28 mouse cellular contexts compared by ENCODE assay signal in the genomic region with DNA sequence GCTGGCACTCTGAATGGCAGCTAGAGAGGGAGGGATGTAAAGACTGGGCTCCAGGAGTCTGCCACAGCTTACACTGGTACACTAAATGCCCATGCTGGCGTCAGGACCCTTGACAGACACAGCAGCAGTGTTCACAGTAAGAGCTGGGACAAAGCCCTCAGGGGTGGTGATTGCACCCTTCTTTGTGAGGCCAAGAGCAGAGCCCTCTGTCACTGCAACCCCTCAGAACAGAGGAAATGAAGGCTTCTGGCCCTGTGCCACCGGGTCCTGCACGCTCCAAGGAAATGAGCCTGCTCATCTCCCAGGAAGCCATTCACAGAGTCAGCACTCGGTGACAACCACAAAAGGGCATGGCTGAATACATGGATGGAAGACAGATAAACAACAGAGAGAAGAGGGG. TPM values are rescaled to one million over a fixed set of nuclear protein-coding genes. Genes with fewer than 3 reads are reported as not detected.
DNase-seq lines count a peak whose midpoint lies in the region; ATAC-seq and TF ChIP-seq lines count a peak whose summit lies in the region.
"Had no signal": no experiment of that assay in that cellular context is flagged by ENCODE, and none has a peak within 500 bp of the region (broad histone marks: within the 10 kb centered on the region; RNA-seq: fewer than 3 reads in every experiment).

No protein-coding gene starts in this region.

- 0 out of 2 replicates have a peak, but pooled peaks cover 2% of the 10 kb centered on the region for H3K9me3 ChIP-seq in hindbrain, embryonic 12.5 days (replicated peaks)
- H3K9me3 ChIP-seq in hindbrain, embryonic 10.5 days: no peaks in the 10 kb centered on the region
- H3K9me3 ChIP-seq in midbrain, postnatal 0 days (ENCODE audit: low read length): no peaks in the 10 kb centered on the region
- no peaks in the 10 kb centered on the region for H3K9me3 ChIP-seq in midbrain, embryonic 15.5 days
- H3K9me3 ChIP-seq: embryonic facial prominence, embryonic 15.5 days; heart, embryonic 10.5 days; intestine, embryonic 15.5 days; limb, embryonic 12.5 days; liver, embryonic 12.5 days; neural tube, embryonic 13.5 days had no signal

- H3K4me1 ChIP-seq in hindbrain, embryonic 12.5 days: no peaks in the 10 kb centered on the region
- peaks cover 36% of the 10 kb centered on the region for H3K4me1 ChIP-seq in hindbrain, embryonic 10.5 days (replicated peaks)
- peaks cover 3% of the 10 kb centered on the region; the same call in 1 of the 2 replicates for H3K4me1 ChIP-seq in midbrain, postnatal 0 days (ENCODE audit: insufficient read depth, low read length)
- H3K4me1 ChIP-seq in midbrain, embryonic 15.5 days: peaks cover 6% of the 10 kb centered on the region; the same call in 1 of the 2 replicates
- H3K4me1 ChIP-seq in thymus, adult 2 months (replicated peaks; ENCODE audit: control insufficient read depth, insufficient read depth, low read length): no peaks in the 10 kb centered on the region
- H3K4me1 ChIP-seq: embryonic facial prominence, embryonic 15.5 days; heart, embryonic 10.5 days; intestine, embryonic 15.5 days; limb, embryonic 12.5 days; liver, embryonic 12.5 days had no signal

- no peaks in the 10 kb centered on the region for H3K27me3 ChIP-seq in hindbrain, embryonic 12.5 days
- H3K27me3 ChIP-seq in hindbrain, embryonic 10.5 days (ENCODE audit: insufficient read depth, poor library complexity, severe bottlenecking): no peaks in the 10 kb centered on the region
- H3K27me3 ChIP-seq in midbrain, postnatal 0 days (ENCODE audit: insufficient read depth, low read length): peaks cover 6% of the 10 kb centered on the region; the same call in 1 of the 2 replicates
- no peaks in the 10 kb centered on the region for H3K27me3 ChIP-seq in midbrain, embryonic 15.5 days (replicated peaks)
- H3K27me3 ChIP-seq in thymus, adult 2 months (ENCODE audit: control insufficient read depth, insufficient read depth, low read length): no peaks in the 10 kb centered on the region
- H3K27me3 ChIP-seq: embryonic facial prominence, embryonic 15.5 days; intestine, embryonic 15.5 days; limb, embryonic 12.5 days; liver, embryonic 12.5 days; neural tube, embryonic 13.5 days had no signal

- H3K27ac ChIP-seq in hindbrain, embryonic 12.5 days: no peak overlapping the region
- H3K27ac ChIP-seq in hindbrain, embryonic 10.5 days: no peak overlapping the region
- H3K27ac ChIP-seq in midbrain, postnatal 0 days (ENCODE audit: low read depth, low read length): no peak overlapping the region
- H3K27ac ChIP-seq in midbrain, embryonic 15.5 days: no peak overlapping the region
- no peak overlapping the region for H3K27ac ChIP-seq in thymus, adult 2 months (ENCODE audit: control insufficient read depth, insufficient read depth, low read length)
- H3K27ac ChIP-seq: embryonic facial prominence, embryonic 15.5 days; heart, embryonic 10.5 days; intestine, embryonic 15.5 days; limb, embryonic 12.5 days; liver, embryonic 12.5 days; neural tube, embryonic 13.5 days had no signal

- WGBS in hindbrain, embryonic 12.5 days: 54% methylated on average over 4 of the region's 4 CpGs
- 77% methylated on average over 4 of the region's 4 CpGs for WGBS in hindbrain, embryonic 10.5 days
- 60% methylated on average over 4 of the region's 4 CpGs for WGBS in midbrain, postnatal 0 days
- WGBS in midbrain, embryonic 15.5 days: 55% methylated on average over 4 of the region's 4 CpGs
- WGBS in thymus, adult 2 months: 74% methylated on average over 4 of the region's 4 CpGs

- DNase-seq in cerebellum, postnatal 14 days: peak; percentile 73 to 79
- no peak for DNase-seq in hindbrain, embryonic 10.5 days (ENCODE audit: low spot score)
- DNase-seq in midbrain, postnatal 0 days (ENCODE audit: low spot score): peak; percentile 23
- DNase-seq in brain, embryonic 14.5 days (ENCODE audit: low read depth): peak; percentile 53
- DNase-seq in thymus, adult 2 months: no peak
- DNase-seq: adrenal gland, postnatal 14 days; gastrocnemius, postnatal 10 days; kidney, adult 8-10 months; kidney, postnatal 10 days; lung, adult 18-20 months; lung, postnatal 10 days; right cerebral cortex, postnatal 25 days; thymus, postnatal 25 days had no signal

- no peaks in the 10 kb centered on the region for H3K36me3 ChIP-seq in hindbrain, embryonic 12.5 days
- no peaks in the 10 kb centered on the region for H3K36me3 ChIP-seq in hindbrain, embryonic 10.5 days
- H3K36me3 ChIP-seq in midbrain, postnatal 0 days (ENCODE audit: insufficient read depth, low read length): no peaks in the 10 kb centered on the region
- no peaks in the 10 kb centered on the region for H3K36me3 ChIP-seq in midbrain, embryonic 15.5 days (replicated peaks)
- no peaks in the 10 kb centered on the region for H3K36me3 ChIP-seq in thymus, adult 2 months (ENCODE audit: control insufficient read depth, insufficient read depth, low read length)
- H3K36me3 ChIP-seq: embryonic facial prominence, embryonic 15.5 days; heart, embryonic 10.5 days; intestine, embryonic 15.5 days; limb, embryonic 12.5 days; liver, embryonic 12.5 days; neural tube, embryonic 13.5 days had no signal

- no peak overlapping the region for H3K4me3 ChIP-seq in hindbrain, embryonic 12.5 days
- no peak overlapping the region for H3K4me3 ChIP-seq in hindbrain, embryonic 10.5 days
- H3K4me3 ChIP-seq in midbrain, postnatal 0 days (ENCODE audit: low read depth, low read length): no peak overlapping the region
- H3K4me3 ChIP-seq in midbrain, embryonic 15.5 days: no peak overlapping the region
- H3K4me3 ChIP-seq in thymus, adult 2 months (ENCODE audit: control insufficient read depth, insufficient read depth, low read length): no peak overlapping the region
- H3K4me3 ChIP-seq: embryonic facial prominence, embryonic 15.5 days; heart, embryonic 10.5 days; intestine, embryonic 15.5 days; limb, embryonic 12.5 days; liver, embryonic 12.5 days; myocyte; neural tube, embryonic 13.5 days had no signal

- H3K4me2 ChIP-seq in hindbrain, embryonic 12.5 days (replicated peaks): no peak overlapping the region
- H3K4me2 ChIP-seq in midbrain, postnatal 0 days (ENCODE audit: low read depth, low read length, poor library complexity, severe bottlenecking): no peak overlapping the region
- H3K4me2 ChIP-seq in midbrain, embryonic 15.5 days: no peak overlapping the region
- H3K4me2 ChIP-seq: embryonic facial prominence, embryonic 15.5 days; intestine, embryonic 15.5 days; limb, embryonic 12.5 days; liver, embryonic 12.5 days; midbrain, embryonic 11.5 days; neural tube, embryonic 13.5 days had no signal

- no peak for ATAC-seq in cerebellum, adult (ENCODE audit: insufficient number of reproducible peaks, low FRiP score, low TSS enrichment)
- ATAC-seq in hindbrain, embryonic 12.5 days (ENCODE audit: low FRiP score): peak; percentile 38; the same call in 1 of the 2 replicates
- no peak for ATAC-seq in midbrain, postnatal 0 days (ENCODE audit: low FRiP score)
- no peak for ATAC-seq in midbrain, embryonic 15.5 days (replicated peaks)
- ATAC-seq: CD4-positive, CD25-positive, alpha-beta regulatory T cell, adult 4 months; intestine, embryonic 15.5 days; liver, embryonic 12.5 days had no signal

- TF ChIP-seq CTCF in midbrain, postnatal 0 days (IDR thresholded peaks at IDR 0.05): no peak
- TF ChIP-seq CTCF in brain, embryonic 14.5 days (IDR thresholded peaks at IDR 0.05; ENCODE audit: borderline replicate concordance, extremely low read depth, insufficient read depth, insufficient read length): no peak
- no peak for TF ChIP-seq CTCF in thymus, adult 2 months (IDR thresholded peaks at IDR 0.05; ENCODE audit: borderline replicate concordance, control insufficient read depth, extremely low read depth, insufficient read depth, low read length, poor library complexity)

- no peak for TF ChIP-seq POLR2A in brain, embryonic 14.5 days (IDR thresholded peaks at IDR 0.05; ENCODE audit: borderline replicate concordance, extremely low read depth, insufficient read depth, insufficient read length, poor library complexity, severe bottlenecking)
- TF ChIP-seq POLR2A in thymus, adult 2 months (IDR thresholded peaks at IDR 0.05; ENCODE audit: control insufficient read depth, extremely low read depth, insufficient read depth, low read length, poor library complexity): no peak

- H3K9ac ChIP-seq in hindbrain, embryonic 12.5 days: no peak overlapping the region
- no peak overlapping the region for H3K9ac ChIP-seq in midbrain, postnatal 0 days (replicated peaks; ENCODE audit: low read length, poor library complexity, severe bottlenecking)
- H3K9ac ChIP-seq in midbrain, embryonic 15.5 days: no peak overlapping the region
- H3K9ac ChIP-seq: embryonic facial prominence, embryonic 15.5 days; intestine, embryonic 15.5 days; limb, embryonic 12.5 days; liver, embryonic 12.5 days; neural tube, embryonic 13.5 days had no signal

RNA-seq across cellular contexts. Expression of a gene that starts 55.7 kb away (rescaled TPM):
- 12.1 and 12.4 TPM in 2 replicates for polyA plus RNA-seq in hindbrain, embryonic 12.5 days (2016; fragmentation: Nextera tagmentation; extraction: Ambion mirVana)
- polyA plus RNA-seq in hindbrain, embryonic 10.5 days (2016; fragmentation: Nextera tagmentation; extraction: Ambion mirVana): 1.7 and 5.8 TPM in 2 replicates
- total RNA-seq in midbrain, postnatal 0 days (2014; rRNA removed): 84.7 and 96.3 TPM in 2 replicates
- polyA plus RNA-seq in midbrain, postnatal 0 days (2015; fragmentation: Nextera tagmentation; extraction: Ambion mirVana): 35.1 and 35.4 TPM in 2 replicates
- 25.9 and 26.8 TPM in 2 replicates for polyA plus RNA-seq in midbrain, embryonic 15.5 days (2015; fragmentation: Nextera tagmentation; extraction: Ambion mirVana)
- 10.6 and 24.3 TPM in 2 replicates for polyA plus RNA-seq in brain, embryonic 14.5 days (2012; rRNA removed)
- polyA plus RNA-seq in thymus, adult 2 months (2012; rRNA removed): 0.23 and 0.26 TPM in 2 replicates
- total RNA-seq: common myeloid progenitor, adult 5-6 weeks; hematopoietic stem cell, adult 5-6 weeks; megakaryocyte progenitor cell, adult 5-6 weeks had no signal
- polyA plus RNA-seq: myocyte had no signal

Comparison
In these comparisons a context has a peak if more than half of its experiments do, and no peak if none do; other contexts are left out.
1. DNase-seq: peak in cerebellum, postnatal 14 days (2 of 2), midbrain, postnatal 0 days (single experiment) and brain, embryonic 14.5 days (single experiment); none in hindbrain, embryonic 10.5 days (single experiment) and thymus, adult 2 months (single experiment).